Mouse (Mus musculus) common myeloid progenitor, adult 5-6 weeks (primary cell): ENCODE data around the gene Zfp985. TPM values are rescaled to one million over a fixed set of nuclear protein-coding genes. Genes with fewer than 3 reads are reported as not detected.
"Not testable (repeated sequence)": the region's sequence is repeated elsewhere in the genome, so short reads cannot be mapped to it uniquely, and the experiment has no call there.

Source experiments
- ATAC-seq: replicated peaks from 2 replicates; pipeline ENCODE4 v1.8.0; 2016; ENCODE audit warnings: low read depth, mild to moderate bottlenecking, moderate TSS enrichment, inconsistent platforms; ENCODE audit not compliant: poor library complexity, severe bottlenecking
- total RNA-seq: library from RNA; stranded (forward); fragments of 200-1000, 187-1606 nt; gene quantifications from 2 replicates; pipeline ENCODE4 v1.2.3, GENCODE M21; 2017

Zfp985 gene
- total RNA-seq, 1 experiment from 2014 or later, result 0.05 TPM

GRCm38 (mm10) chr4:147601881-147602280 lies 48.8 kb downstream of the Zfp985 start:
- ATAC-seq, result no peak

- ATAC-seq, result no peak
Measured at GRCm38 (mm10) chr4:147603806-147604205, 50.7 kb downstream of the Zfp985 start.

GRCm38 (mm10) chr4:147605521-147605920 lies 52.4 kb downstream of the Zfp985 start:
- no peak for ATAC-seq

DNA sequence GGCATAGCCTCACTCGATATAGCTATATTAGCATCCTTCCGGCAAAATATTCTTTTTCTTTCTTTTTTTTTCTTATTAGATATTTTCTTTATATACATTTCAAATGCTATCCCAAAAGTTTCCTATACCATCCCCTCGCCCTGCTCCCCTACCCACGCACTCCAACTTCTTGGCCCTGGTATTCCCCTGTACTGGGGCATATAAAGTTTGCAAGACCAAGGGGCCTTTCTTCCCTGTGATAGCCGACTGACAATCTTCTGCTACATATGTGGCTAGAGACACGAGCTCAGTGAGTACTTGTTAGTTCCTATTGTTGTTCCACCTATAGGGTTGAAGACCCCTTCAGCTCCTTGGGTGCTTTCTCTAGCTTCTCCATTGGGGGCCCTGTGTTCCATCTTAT lies 53.4 kb downstream of the Zfp985 start:
- ATAC-seq, result not testable (repeated sequence)

DNA sequence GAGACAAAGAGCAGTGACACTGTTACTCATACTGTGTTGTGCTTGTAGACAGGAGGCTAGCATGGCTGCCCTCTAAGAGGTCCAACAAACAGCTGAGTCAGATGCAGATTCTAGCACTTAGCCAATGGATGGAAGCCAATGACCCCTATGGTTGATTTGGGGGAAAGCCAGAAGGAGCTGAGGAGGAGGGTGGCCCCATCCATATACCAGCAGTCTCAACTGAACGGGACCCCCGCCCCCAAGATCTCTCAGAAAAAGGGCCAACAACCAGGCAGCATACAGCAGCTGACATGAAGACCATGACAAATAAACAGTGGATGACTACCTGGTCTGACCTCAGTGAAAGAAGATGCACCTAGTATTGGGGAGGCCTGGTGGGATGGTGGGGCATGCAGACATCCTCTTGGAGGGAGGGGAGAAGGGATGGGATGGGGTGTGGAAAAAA lies 80.8 kb downstream of the Zfp985 start:
- not testable (repeated sequence) for ATAC-seq

Other genes with a start within 250 kb of the Zfp985 start
- not detected in 2 replicates for gene Zfp988, start 247.6 kb upstream of the Zfp985 start, total RNA-seq
- gene Zfp978, start 192.0 kb upstream of the Zfp985 start, total RNA-seq, result 0.18 and 0.39 TPM in 2 replicates
- gene Zfp982, start 60.9 kb upstream of the Zfp985 start, total RNA-seq, result 23.7 and 26.1 TPM in 2 replicates
- 1.7 and 2.5 TPM in 2 replicates for gene Gm16503, start 13.1 kb upstream of the Zfp985 start, total RNA-seq
- gene Zfp979, start 89.2 kb downstream of the Zfp985 start, total RNA-seq, result 4.5 and 7.9 TPM in 2 replicates
- 0.05 TPM in 1 of 2 replicates, not detected in the other for gene Zfp534, start 149.3 kb downstream of the Zfp985 start, total RNA-seq